Mouse (Mus musculus): ENCODE measurements at regions not wholly inside any gene's neighbourhood (a gene's known extent, or its start where the extent isn't known, plus 50 kb on each side); places are given as distances from the start of the nearest gene placed in this dataset.

DNA sequence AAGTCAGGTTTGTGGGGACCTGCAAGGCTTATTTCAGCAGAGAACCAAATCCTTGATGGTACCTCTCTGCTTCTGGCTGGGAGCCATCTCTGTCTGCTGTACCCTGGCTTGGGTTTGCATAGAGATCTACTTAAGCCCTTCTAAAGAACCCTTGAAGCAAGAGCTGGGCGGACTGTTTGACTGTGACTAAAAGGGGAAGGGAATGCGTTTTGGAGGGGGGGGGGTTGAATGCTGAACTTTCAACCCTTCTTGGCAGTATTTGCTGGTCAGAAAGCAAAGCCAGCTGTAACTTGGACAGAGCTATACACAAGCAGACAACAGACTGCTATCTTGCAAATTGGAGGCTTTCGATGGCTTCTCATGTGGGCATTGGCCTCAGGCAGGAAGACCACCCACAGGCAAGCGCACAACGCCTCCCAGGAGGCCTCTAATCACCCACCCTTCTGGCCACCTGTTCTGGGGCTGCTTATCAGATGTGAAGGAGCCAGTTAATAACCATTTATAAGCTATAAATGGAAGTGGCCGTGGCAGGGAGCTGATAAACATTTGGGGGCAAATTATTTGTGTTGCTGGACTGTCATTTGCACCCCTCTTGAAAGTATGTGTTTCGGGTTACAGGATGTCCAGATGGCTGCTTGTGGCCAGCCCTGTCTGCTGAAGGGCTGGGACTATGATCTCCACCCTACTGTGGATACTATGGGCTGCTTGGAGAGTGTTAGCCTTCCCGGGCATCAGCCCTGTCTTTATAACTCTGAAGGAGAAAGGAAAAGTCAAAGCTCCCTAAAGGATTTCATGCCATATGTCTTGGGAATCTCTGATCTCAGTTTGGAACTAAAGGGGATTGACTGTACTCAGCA lies 95.5 kb upstream of the Ercc6l2 start:
- TF ChIP-seq CTCF (IDR thresholded peaks at IDR 0.05; ENCODE audit: low read depth, low read length) (no peak), POLR2AphosphoS5 (IDR thresholded peaks at IDR 0.05; ENCODE audit: insufficient replicate concordance, low read depth, low read length) (no peak)
